Mouse (Mus musculus): ENCODE data around the gene Vmn1r4.

Vmn1r4 gene

GRCm38 (mm10) chr6:56917578-56918368 is 6.0 kb upstream of the Vmn1r4 start:
- DNase-seq, result no peak

GRCm38 (mm10) chr6:56919330-56920044 is 4.3 kb upstream of the Vmn1r4 start:
- no peak for DNase-seq

- DNase-seq, result no peak
These were observed 3.4 kb upstream of the Vmn1r4 start for GRCm38 (mm10) chr6:56920222-56921092.

- no peak for DNase-seq
These were observed 487 bp upstream of the Vmn1r4 start for GRCm38 (mm10) chr6:56923331-56923725.

- DNase-seq, result no peak
These were observed 8.0 kb downstream of the Vmn1r4 start for GRCm38 (mm10) chr6:56931648-56932415.

- DNase-seq, result no peak
These were observed 8.6 kb downstream of the Vmn1r4 start for GRCm38 (mm10) chr6:56932464-56932863.

GRCm38 (mm10) chr6:56934366-56934765 is 10.6 kb downstream of the Vmn1r4 start:
- no peak for DNase-seq

- no peak for DNase-seq
These were observed 32.6 kb downstream of the Vmn1r4 start for GRCm38 (mm10) chr6:56956436-56956835.

- DNase-seq, result no peak
These were observed 46.2 kb downstream of the Vmn1r4 start, which contains the start of gene Vmn1r5 for GRCm38 (mm10) chr6:56969973-56970372. TSS of gene Vmn1r5 (plus strand) at chr6:56970273.

- no peak for DNase-seq
These were observed 73.1 kb downstream of the Vmn1r4 start, which contains the start of gene Vmn1r6 for GRCm38 (mm10) chr6:56996943-56997342. TSS of gene Vmn1r6 (plus strand) at chr6:56997243.
